Mouse (Mus musculus) liver, postnatal 0 days (tissue): Measurements from ENCODE around the gene Apba2.

Experiments
- CTCF ChIP-seq: sonication (generic); IDR thresholded peaks from 2 replicates; pipeline ENCODE4 v1.5.1; 2016; ENCODE audit warnings: antibody characterized with exemption, low read depth
- EP300 ChIP-seq: IDR thresholded peaks from 2 replicates; pipeline ENCODE4 v1.6.1; 2016; ENCODE audit warnings: antibody characterized with exemption, low read depth, mild to moderate bottlenecking

- TF ChIP-seq EP300 (no peak), CTCF (no peak)
Measured at GRCm38 (mm10) chr7:64503641-64504040, 2.1 kb downstream of the Apba2 start.
